2 mouse cellular contexts compared by ENCODE assay signal in genomic region chr7:24853695-24854094, GRCm38 (mm10).
TF ChIP-seq lines count a peak whose summit lies in the region.

No protein-coding gene starts in this region.

TF ChIP-seq in CH12.LX, 34 proteins besides CTCF, POLR2A, EP300 and RAD21:
- TF ChIP-seq MAX (IDR thresholded peaks at IDR 0.05; ENCODE audit: low read length) (no peak), NRF1 (IDR thresholded peaks at IDR 0.05; ENCODE audit: low read depth, low read length) (no peak), IRF4 (IDR thresholded peaks at IDR 0.05; ENCODE audit: low read depth, low read length) (no peak)

TF ChIP-seq in MEL, 35 proteins besides CTCF, POLR2A, EP300 and RAD21:
- TF ChIP-seq MXI1 (IDR thresholded peaks at IDR 0.05; ENCODE audit: low read depth, low read length) (0 out of 2 replicates have a peak, but pooled peaks have one; percentile 42), UBTF (IDR thresholded peaks at IDR 0.05; ENCODE audit: borderline replicate concordance, insufficient read depth, low read depth, low read length) (no peak), TAL1 (IDR thresholded peaks at IDR 0.05; ENCODE audit: low read length) (no peak), SMC3 (IDR thresholded peaks at IDR 0.05; ENCODE audit: low read depth, low read length) (no peak), MAX (IDR thresholded peaks at IDR 0.05; ENCODE audit: low read length) (no peak), TBP (IDR thresholded peaks at IDR 0.05; ENCODE audit: low read depth, low read length) (peak; percentile 60; the same call in 1 of the 2 replicates), USF1 (IDR thresholded peaks at IDR 0.05; ENCODE audit: low read depth, low read length) (peak; percentile 58)
TF ChIP-seq in MEL: peak in this region for 3.
